Mouse (Mus musculus) bone marrow, adult 2 months (tissue): ENCODE data around the gene Mnt.

Experiments
- CTCF ChIP-seq: fragments of 200-500 bp; IDR thresholded peaks from 2 replicates; pipeline ENCODE4 v1.5.1; 2011; ENCODE audit warnings: low read length, control low read depth; ENCODE audit not compliant: control insufficient read depth, insufficient read depth
- POLR2A ChIP-seq: fragments of 200-500 bp; IDR thresholded peaks from 2 replicates; pipeline ENCODE4 v1.6.1; 2011; ENCODE audit warnings: low read depth, mild to moderate bottlenecking, control low read depth, low read length, borderline replicate concordance; ENCODE audit not compliant: control insufficient read depth

- TF ChIP-seq POLR2A (no peak), CTCF (no peak)
Measured at GRCm38 (mm10) chr11:74800658-74801057, 30.1 kb upstream of the Mnt start.
